Mouse (Mus musculus) MEL (cell line): ENCODE measurements around the gene Tyro3.

Experiments
- CTCF ChIP-seq, 3 experiments: IDR thresholded peaks in 2 of 3; conservative IDR thresholded peaks in 1 of 3; 2 replicates each; pipeline ENCODE4 v1.5.1; 2011 to 2012; ENCODE audit warnings: low read length in 3 of 3, low read depth in 2 of 3, mild to moderate bottlenecking in 2 of 3, improper control_type of control experiment in 1 of 3, inconsistent platforms in 1 of 3, mixed read lengths in 1 of 3, moderate library complexity in 1 of 3; ENCODE audit not compliant: control insufficient read depth in 1 of 3, insufficient read depth in 1 of 3, poor library complexity in 1 of 3, severe bottlenecking in 1 of 3
- EP300 ChIP-seq, 2 experiments: IDR thresholded peaks; 2 replicates each; pipeline ENCODE4 v1.6.1; 2011; ENCODE audit warnings: improper control_type of control experiment in 2 of 2, low read length in 2 of 2, low read depth in 1 of 2, mild to moderate bottlenecking in 1 of 2
- GATA1 ChIP-seq: IDR thresholded peaks from 2 replicates; pipeline ENCODE4 v1.6.1; 2011; ENCODE audit warnings: low read depth, low read length, improper control_type of control experiment
- HCFC1 ChIP-seq: IDR thresholded peaks from 2 replicates; pipeline ENCODE4 v1.6.1; 2012; ENCODE audit warnings: low read depth, mild to moderate bottlenecking, inconsistent platforms, low read length, improper control_type of control experiment, moderate library complexity
- JUND ChIP-seq: IDR thresholded peaks from 2 replicates; pipeline ENCODE4 v1.6.1; 2011; ENCODE audit warnings: low read depth, mild to moderate bottlenecking, improper control_type of control experiment, low read length
- KAT2A ChIP-seq: conservative IDR thresholded peaks from 2 replicates; pipeline ENCODE4 v1.6.1; 2012; ENCODE audit warnings: low read depth, low read length, improper control_type of control experiment, inconsistent platforms
- MYC ChIP-seq: IDR thresholded peaks from 2 replicates; pipeline ENCODE4 v1.6.1; 2011; ENCODE audit warnings: low read depth, mild to moderate bottlenecking, low read length, improper control_type of control experiment, moderate library complexity
- NRF1 ChIP-seq: IDR thresholded peaks from 2 replicates; pipeline ENCODE4 v1.6.1; 2014; ENCODE audit warnings: low read depth, mild to moderate bottlenecking, inconsistent platforms, low read length, improper control_type of control experiment, moderate library complexity; ENCODE audit not compliant: poor library complexity, insufficient read depth, severe bottlenecking
- POLR2A ChIP-seq, 2 experiments: IDR thresholded peaks; 2 replicates each; pipeline ENCODE4 v1.6.1; 2011 to 2012; ENCODE audit warnings: low read length in 2 of 2, mild to moderate bottlenecking in 2 of 2, control low read depth in 1 of 2, improper control_type of control experiment in 1 of 2, low read depth in 1 of 2, moderate library complexity in 1 of 2; ENCODE audit not compliant: control insufficient read depth in 1 of 2, insufficient read depth in 1 of 2, poor library complexity in 1 of 2
- SMC3 ChIP-seq: IDR thresholded peaks from 2 replicates; pipeline ENCODE4 v1.6.1; 2011; ENCODE audit warnings: low read depth, low read length, improper control_type of control experiment
- TAL1 ChIP-seq: IDR thresholded peaks from 2 replicates; pipeline ENCODE4 v1.6.1; 2012; ENCODE audit warnings: mild to moderate bottlenecking, inconsistent platforms, low read length, moderate library complexity, mixed read lengths
- TBP ChIP-seq: IDR thresholded peaks from 2 replicates; pipeline ENCODE4 v1.8.0; 2011; ENCODE audit warnings: low read depth, low read length, improper control_type of control experiment
- USF1 ChIP-seq: IDR thresholded peaks from 2 replicates; pipeline ENCODE4 v1.6.1; 2014; ENCODE audit warnings: low read depth, mild to moderate bottlenecking, inconsistent platforms, low read length, improper control_type of control experiment, moderate library complexity

DNA sequence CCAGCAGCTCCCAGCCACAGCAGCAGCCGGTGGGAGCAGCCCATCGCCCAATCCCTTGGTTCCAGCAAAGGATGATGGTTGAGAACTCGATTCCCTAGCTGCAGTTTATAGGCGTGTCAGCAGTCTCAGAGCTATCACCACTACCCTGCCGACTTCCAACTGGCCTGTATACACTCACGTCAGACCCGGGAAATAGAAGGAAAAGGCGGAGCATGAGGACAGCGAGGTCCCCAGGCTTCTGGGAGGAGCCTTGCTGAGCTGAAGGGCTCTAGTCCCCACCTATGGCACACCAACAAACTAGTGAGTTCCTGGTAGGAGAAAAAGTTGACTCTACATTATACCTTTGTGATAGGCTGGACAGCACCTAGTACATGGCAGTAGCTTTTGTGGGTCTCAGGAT, 37.3 kb upstream of the Tyro3 start, which contains the start of gene Ltk:
- TF ChIP-seq CTCF (IDR thresholded peaks at IDR 0.05 in 2 of 3, conservative IDR thresholded peaks at IDR 0.05 in 1 of 3; ENCODE audit: control insufficient read depth in 1 of 3, insufficient read depth in 1 of 3, low read depth in 2 of 3, low read length in 3 of 3, poor library complexity in 1 of 3, severe bottlenecking in 1 of 3) (no peak), POLR2A (IDR thresholded peaks at IDR 0.05; ENCODE audit: control insufficient read depth in 1 of 2, insufficient read depth in 1 of 2, low read depth in 1 of 2, low read length in 2 of 2, poor library complexity in 1 of 2) (no peak), USF1 (no peak), JUND (no peak), MYC (no peak), SMC3 (no peak), NRF1 (no peak), GATA1 (no peak), EP300 (IDR thresholded peaks at IDR 0.05; ENCODE audit: low read depth in 1 of 2, low read length in 2 of 2) (no peak), HCFC1 (no peak), KAT2A (no peak), TBP (no peak), TAL1 (no peak)
